Mouse (Mus musculus) spleen, postnatal 4 days (tissue): ENCODE measurements at regions not wholly inside any gene's neighbourhood (a gene's known extent, or its start where the extent isn't known, plus 50 kb on each side); places are given as distances from the start of the nearest gene placed in this dataset.
"Not testable (repeated sequence)": the region's sequence is repeated elsewhere in the genome, so short reads cannot be mapped to it uniquely, and the experiment has no call there.

ENCODE experiments used
- DNase-seq, 2 experiments: peaks; one replicate each; pipeline ENCODE4 v3.0.0; 2022; ENCODE audit warnings: low spot score in 2 of 2

DNA sequence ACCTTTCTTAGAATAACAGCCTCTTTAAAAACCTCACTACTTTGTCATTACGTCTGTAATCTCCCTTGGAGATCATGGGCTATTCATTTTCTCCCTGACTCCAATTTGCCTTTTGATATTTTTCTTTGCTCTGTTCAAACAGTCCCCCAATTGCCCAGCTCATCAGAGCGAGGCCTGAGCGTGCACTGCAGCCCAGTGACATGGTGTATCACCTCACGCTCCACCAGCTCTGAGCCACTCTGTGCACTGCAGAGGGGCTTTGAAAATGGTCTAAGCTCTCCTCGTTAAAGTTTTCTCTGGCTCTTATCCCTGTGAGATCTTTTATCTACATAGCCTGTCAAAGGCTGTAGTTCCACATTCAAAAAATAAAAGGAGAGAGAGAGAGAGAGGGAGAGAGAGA, 152.1 kb downstream of the Srek1 start:
- DNase-seq, result no peak

DNA sequence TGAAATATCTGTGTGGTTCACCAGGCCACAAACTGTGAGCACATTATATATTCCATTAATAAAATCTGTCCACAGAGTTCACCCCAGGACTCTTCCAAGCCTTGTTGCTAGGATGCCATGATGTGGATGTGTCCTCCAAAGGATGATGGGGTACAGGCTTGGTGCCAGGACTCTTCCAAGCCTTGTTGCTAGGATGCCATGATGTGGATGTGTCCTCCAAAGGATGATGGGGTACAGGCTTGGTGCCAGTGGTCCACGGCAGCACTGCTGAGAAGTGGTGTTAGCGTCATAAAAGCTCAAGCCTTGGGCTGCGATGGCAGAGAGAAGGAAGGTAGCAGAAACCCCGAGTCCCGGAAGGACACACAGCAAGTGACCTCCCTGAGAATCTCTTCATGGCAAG, 153.4 kb downstream of the Srek1 start:
- DNase-seq, result not testable (repeated sequence)

DNA sequence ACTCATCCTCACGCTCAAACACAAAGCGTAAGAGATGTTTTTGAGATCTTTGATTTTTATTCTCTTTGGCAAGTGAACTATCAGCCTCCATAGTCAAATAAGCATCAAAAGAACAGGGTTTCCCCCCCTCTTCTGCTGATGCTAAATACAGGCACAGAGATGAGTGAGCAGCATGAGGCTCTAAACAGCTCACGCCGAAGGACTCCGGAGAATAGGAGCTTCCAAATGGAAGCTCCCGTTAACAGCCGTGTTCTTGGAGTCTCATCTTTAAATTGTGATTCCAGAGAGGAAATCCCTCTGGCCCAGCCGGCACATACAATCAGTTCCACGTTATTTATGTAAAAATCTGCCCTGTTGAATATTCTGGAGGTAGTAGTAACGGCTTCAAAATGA, 161.1 kb downstream of the Srek1 start:
- DNase-seq, result no peak

DNA sequence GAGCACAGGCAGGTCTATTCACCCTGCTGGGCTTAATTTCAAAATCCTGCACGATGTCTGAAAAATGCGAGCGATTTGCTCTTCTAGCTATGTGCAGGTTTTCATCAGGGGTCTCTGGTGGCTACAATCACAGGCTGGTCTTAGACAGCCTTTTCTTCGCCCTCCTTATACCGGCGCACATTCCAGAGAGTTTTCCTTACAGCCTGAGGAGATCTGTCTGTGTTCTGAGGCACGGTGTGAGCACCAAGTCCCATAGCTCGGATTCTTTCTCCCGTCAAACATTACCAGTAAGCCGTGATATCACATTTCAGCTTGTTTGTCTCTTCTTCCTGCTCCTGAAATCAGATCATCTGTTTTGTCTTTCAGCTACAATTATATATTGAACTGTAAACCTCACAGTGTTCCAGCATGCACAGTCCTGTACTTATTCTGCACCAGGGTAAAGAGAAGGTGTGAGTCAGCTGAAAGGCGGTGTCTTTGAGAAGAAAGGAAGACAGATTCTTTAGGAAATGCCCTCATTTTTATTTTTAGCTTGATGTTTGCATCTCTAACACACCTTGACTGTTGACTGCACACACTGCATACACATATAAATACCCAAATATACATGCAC, 161.6 kb downstream of the Srek1 start:
- DNase-seq, result no peak

DNA sequence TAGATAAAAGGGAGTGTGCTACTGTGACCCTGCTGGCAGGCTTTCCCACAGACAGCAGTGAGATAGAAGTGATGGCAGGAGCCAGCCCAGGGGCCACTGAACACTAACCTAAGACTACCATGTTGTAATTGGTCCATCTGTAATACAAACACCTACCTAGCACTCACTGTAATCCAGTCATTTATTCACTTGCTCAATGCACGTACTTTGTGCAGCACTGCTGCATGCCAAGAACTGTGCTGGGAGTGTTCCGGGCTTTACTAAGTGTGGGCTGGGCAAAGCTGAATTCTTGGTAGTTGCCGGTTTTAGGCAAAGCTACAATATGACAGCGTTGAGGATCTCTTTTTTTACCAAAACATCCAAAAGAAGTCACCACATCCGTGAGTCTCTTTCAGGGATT, 172.1 kb downstream of the Srek1 start:
- DNase-seq, result no peak

DNA sequence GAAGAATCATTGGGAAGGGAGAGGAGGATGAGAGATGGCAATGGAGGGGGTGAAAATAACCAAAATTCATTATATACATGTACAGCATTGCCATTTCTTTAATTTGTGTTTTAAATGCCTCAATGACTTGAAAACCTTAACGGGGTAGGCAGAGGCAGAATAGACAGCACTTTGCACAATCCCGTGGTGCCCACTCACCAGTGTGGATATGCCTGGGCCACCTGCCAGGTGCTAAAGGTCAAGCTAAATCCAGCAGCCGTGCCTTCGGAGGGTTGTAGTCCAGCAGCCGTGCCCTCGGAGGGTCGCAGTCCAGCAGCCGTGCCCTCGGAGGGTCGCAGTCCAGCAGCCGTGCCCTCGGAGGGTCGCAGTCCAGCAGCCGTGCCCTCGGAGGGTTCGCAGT, 182.0 kb downstream of the Srek1 start:
- peak; percentile 9 to 43 for DNase-seq

DNA sequence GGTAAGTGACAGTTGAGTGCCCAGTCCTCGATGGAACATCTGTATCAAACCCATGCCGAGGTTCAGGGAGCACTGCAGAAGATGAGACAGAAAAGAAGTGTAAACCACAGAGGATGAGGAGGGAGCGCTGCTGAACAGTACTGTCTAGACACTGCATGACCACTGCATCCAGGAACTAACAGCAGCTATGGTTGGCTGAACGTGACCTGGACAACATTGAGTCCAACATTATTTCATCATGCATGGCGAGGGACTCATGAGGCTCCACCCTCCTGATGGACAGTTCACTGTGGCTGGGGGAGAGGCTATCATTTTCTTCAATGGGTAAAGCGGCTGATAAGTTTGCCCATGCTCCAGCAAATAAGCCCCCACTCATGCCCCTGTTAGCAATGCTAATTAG, 182.5 kb downstream of the Srek1 start:
- peak; percentile 3 to 40 for DNase-seq

DNA sequence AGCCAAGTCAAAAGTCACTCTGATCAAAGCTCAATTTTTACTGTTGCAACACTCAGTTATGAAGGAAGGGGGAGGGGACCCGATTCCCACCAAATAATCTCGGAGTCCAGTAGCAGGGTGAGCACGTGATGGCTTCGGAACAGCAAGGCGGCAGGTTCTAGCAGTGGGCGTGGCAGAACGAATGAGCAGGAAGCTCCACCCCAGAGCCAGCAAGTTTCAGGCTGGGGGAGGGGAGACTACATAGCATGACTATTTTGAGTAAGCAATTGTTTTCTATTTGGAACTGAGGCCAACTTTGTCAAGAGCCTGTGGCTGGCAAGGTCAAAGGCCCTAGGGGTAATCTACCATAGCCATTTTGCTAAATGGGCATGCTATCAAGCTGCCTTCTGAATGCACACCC, 183.0 kb downstream of the Srek1 start:
- DNase-seq, result peak in 1 of 2 experiments; percentile 5

DNA sequence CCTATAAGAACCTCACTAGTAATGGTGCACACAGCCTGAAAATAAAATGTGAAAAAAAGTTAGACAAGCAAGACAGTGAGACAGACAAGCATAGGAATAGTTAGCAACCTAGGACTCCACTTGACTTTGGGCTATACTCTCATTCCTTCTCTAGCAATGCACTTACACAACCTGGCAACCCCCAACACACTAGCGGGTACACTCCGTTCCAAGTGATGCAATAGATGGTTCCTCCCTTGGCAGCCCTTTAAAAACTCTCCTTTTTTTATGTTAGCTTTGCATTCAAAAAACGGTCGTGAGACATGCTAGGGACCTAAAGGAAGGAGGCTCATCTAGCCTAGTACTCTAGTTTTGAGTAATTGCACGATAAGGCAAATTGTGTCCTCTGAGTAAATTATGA, 184.8 kb downstream of the Srek1 start:
- DNase-seq, result peak in 1 of 2 experiments; percentile 6

DNA sequence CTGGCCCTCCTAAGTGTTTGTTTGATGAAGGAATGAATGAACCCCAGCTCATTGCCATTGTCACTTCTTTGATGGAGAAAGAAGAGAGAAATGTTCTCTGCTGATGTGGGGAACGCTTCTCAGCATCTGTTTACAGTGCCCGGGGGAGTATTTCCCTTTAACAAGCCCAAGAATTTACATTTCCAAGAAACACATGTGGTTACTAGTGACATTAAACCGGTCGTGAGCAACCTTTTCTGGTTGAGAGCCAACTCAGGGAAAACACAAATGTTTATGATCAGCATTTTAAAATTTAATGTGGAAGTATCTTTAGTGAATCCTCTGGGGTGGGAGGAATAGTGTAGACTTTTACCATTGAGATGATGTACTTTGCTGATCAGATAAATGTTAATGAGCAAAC, 197.6 kb downstream of the Srek1 start:
- DNase-seq, result peak in 1 of 2 experiments; percentile 3

DNA sequence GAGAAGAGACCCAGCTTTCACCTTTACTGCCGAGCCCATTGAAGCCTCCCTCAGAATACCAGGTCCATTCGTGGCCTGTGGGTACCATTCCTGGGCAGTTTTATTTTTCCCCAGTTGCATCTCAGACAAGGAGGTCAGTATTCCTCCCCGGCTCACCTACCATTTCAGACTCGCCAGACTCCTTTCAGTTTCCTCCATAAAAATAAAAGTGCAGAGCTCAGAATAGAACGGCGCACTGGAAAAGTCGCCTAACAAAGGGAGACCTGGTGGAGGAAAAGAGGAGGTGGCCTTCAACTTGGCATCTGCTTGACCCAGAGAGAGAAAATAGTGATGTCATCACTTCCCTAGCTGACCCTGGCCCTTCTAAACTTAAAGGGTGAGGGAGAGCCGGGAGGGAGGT, 209.7 kb downstream of the Srek1 start:
- no peak for DNase-seq

DNA sequence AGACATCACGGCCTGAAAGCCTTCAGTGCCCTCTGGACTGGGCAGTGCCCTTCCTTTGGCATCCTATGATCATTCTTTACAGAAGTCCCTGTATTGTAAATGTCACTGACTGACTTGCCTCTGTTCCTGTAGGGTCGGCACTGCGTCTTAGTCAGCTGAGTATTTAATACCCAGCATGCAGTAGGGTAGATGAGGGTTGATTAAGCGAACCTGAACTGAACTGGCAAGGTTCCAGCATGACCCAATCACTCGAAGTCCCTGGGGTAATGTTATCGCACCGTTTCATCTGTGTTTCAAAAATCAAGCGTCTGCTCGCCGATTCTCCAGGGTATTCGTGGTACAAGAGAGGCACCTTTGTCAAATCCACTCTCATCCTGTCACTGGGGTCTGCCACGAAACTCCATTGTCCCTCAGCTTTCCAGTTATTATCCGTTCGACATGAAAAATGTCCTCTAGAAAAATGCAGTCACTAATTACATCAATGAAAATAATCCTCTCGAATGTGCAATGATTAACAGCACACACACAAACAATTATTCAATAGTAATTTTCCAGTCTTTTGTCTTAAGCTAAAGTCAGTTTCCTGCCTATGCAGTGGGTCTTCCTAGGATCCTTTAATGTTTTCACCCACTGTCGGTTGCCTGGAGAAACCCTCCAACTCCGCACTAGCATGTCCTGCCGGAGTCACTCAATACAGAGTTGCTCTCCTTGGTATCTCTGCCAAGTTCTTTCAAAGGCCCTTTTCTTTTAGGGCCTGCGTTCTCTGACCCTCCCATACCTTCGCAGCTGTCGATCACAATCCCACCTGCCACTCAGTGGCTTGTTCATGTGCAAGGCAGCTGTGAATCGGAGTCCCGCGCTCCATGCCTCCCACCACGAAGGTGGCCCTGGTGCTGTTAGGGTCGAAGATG, 212.4 kb downstream of the Srek1 start:
- no peak for DNase-seq

DNA sequence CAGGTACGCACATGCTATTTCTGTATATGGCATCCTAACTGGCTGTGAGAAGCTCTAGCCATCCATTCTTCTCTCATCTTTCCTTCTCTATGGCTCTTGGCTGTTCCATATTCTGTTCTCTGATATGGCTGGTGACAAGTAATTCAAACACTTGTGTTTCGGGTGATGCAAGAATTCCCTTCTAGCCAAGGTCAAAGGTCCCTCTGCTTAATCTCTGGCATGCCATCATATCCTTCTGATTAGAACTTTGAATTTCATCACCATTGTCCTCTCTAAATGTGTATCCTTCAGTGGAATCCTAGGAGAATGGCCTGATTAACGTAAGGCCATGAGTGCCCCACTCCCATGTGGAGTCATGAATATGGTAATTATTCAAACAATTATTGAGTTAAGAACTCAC, 215.5 kb downstream of the Srek1 start:
- peak in 1 of 2 experiments; percentile 5 for DNase-seq

DNA sequence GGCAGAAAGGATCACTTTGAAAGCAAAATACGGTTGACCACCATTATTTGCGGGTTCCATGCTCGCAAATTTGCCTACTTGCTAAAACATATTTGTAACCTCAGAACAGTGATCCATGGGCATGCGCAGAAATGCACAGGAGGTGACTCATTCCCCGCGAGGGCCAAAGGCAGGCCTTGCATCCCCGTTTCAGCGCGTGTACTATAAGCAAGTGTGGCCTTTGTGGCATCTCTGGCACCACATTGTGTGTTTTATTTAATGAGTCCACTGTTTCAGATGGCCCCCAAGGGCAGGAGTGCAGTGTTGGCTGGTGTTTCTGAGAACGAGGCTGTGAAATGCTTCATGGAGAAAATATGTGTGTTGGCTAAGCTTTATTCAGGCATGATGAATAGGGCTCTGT, 205.3 kb upstream of the Mast4 start:
- DNase-seq, result no peak

DNA sequence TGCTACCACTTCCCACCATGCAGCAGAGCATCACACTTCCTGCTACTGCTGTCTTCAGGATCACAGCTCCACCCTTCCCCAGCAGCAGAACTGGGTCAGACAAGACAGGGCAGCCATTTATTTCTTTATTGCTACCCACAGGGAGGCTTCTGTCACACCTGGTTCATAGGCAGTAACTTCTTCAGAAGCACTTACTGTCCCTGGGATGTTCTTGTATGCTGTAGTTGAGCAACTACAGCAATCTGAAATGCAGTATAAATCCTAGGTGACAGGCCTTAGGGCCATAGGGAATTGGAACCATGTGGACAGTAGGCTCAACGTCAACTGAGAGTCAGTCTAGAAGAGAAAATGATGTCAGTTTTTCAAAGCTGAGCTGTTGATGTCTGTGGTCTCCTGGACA, 179.5 kb upstream of the Mast4 start:
- no peak for DNase-seq

DNA sequence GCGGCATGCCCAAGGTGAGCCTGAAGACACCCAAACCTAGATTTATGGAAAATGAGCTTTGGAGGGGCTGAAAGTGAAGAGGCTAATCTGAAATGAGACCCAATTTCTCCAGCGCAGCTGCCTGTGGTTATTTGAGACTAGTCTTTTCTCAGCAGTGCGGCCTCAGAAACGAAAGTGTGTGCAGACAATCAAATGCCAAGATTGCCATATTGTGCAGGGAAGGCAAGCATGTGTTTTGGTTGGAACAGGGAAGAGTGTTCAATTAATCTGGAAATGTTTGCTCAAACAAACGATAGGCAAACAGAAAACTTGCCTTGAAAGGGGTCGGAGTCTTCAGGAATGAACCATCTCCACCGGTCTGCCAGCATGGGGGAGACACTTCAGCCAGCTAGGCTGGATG, 178.2 kb upstream of the Mast4 start:
- no peak for DNase-seq

DNA sequence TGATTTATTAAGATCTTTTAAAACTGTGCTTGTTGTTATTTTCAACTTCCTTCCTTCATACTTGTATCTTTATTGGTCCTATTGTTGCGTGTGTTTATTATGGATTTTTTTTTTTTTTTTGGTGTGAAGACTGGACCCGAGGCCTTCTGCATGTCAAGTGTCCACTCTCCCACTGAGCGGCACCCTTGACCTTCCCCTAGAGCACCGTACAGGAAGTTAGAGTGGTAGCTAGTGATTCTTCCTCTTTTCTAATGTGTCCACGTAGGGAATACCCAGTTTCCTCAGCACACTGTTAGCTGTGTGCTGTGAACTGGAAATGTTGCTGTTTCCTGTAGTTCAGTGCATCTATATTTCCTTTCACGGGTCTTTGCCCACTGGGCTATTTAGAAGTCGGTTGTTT, 170.7 kb upstream of the Mast4 start:
- DNase-seq, result no peak

DNA sequence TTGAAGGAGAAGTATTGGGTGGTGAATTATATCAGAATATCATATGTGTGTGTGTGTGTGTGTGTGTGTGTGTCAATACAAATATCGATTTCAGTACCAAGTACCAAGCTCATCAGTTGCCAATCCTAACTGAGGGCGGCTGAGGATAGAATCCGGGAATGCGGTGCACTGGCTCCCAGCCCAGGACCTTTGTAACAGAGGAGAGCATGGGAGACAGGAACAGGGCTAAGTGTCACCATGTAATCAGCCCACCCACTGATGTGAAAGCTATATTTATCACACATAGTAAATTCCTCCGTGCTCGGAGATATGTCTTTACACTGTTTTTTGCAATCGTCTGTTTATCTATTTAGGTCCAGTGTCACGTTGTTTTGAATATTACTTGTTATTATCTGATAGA, 165.1 kb upstream of the Mast4 start:
- DNase-seq, result no peak

DNA sequence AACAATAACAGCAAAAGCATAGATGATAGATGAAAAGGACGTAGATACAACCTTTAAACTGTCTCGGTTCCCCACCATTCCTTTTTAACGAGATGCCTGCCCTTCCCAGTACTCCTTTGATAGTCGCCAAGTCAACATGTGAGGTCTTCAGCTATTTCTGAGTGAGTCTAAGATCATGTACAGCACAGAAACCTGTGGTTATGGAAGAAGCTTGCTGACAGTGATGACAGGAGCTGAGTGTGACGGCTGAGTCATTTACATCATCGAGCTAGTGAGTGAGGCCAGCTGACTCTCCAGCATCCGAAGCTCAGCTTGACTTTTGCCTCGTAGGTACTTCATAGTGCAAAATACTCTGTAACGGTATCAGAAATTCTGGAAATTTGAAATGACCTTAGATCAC, 160.1 kb upstream of the Mast4 start:
- DNase-seq, result no peak

DNA sequence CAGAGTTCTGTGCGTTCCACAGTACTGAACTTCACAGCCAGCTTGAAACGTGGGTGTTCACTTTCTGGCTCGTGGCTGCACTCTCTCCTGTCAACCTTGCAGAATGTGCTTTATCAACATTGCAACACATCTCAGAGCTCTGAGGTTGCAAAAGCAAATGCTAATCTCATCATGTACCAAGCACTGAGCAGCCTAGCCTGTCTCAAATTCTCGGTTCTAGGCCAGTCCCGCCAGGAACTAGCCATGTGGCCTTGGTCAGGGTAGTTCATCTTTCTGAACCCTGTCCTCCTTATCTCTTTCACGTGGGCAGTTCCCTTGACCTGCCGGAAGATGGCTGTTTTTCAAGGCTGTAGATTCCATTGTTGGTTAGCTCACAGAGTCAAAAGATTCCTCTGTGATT, 159.3 kb upstream of the Mast4 start:
- no peak for DNase-seq

DNA sequence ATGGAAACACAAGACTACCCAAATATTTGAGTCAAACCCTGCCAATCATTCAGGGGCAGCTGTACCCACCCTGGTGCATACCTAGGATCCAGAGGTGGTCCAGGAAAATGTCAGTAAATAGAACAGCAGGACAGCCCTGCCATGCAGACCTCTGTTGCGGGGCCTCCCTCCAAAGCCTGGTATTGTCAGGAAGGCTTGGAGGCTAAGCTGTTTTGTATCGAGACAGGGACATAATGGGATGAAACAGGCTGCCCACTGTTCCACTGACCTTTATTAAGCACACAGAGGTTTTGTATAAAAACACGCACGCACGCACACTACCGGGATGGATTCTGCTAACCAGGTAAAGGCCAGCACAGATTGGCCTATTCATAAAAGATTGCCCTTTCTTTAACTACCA, 155.8 kb upstream of the Mast4 start:
- DNase-seq, result no peak

DNA sequence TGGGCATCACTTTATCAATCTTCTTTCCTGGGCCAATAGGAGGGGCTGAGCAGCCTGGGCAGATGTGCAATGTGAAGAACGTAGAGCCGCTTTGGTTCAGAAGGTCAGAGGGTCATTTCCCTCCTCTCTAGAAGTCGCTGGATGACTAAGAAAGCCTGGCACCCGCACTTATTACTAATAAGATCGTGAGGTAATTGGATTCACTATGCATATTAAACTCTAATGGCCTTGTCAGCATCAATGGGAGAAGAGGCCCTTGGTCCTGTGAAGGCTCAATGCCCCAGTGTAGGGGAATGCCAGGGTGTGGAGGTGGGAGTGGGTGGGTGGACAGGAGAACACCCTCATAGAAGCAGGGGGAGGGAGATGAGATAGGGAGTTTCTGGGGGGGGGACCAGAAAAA, 149.8 kb upstream of the Mast4 start:
- no peak for DNase-seq

DNA sequence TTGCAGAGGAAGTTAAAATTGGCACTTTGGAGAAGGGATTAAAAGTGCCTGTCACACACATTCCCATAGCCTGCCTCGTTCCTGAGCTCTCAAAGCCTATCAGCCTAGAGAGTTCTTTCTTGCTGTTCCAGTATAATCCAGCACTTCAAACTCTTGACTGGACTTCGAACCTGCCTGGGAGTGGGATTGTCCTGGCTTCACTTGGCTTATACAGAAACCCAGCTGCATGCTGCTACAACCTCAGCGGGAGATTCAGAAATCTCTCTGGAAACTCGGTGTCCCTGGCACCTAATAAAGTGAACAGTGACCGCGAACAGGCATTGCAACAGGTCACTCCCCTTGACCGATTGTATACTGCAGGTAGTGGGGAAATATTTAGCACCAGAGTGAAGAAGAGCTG, 149.1 kb upstream of the Mast4 start:
- DNase-seq, result no peak

DNA sequence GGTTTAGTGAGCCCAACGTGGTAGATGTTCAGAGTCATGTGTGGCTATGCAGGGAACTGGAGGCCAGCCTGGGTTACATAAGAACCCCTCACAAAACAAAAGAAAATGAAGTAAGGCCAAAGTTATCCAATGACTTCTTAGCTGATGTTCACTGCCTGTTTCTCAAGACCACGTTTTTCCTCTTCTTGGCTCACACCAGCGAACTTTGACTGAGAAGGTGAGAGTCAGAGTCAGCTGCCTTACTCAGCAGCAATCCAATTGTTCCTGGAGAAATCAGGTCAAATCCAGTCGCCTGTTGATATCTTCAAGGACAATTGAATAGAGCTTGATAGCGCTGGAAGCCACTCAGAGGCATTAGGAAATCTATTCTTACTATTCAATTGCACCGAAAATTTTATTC, 142.0 kb upstream of the Mast4 start:
- no peak for DNase-seq
